Mouse (Mus musculus): ENCODE data around the gene Hbb-bt. TPM values are rescaled to one million over a fixed set of nuclear protein-coding genes. Genes with fewer than 3 reads are reported as not detected.
"Not testable (repeated sequence)": the region's sequence is repeated elsewhere in the genome, so short reads cannot be mapped to it uniquely, and the experiment has no call there.

Hbb-bt gene
- not detected for total RNA-seq (2018; cell fraction: chromatin; rRNA removed)
- under 1 TPM in 1 of 26 experiments, not detected in 25; 0.14 TPM for total RNA-seq (2018; cell fraction: cytosol; rRNA removed)
- total RNA-seq (2018; cell fraction: nucleus; rRNA removed): 1 to 10 TPM in 1 of 26 experiments, not detected in 25; 3.1 TPM
- polyA plus RNA-seq (2018): not detected in 3 replicates

GRCm38 (mm10) chr7:103813766-103814165 lies at the start of gene Hbb-bt:
Gene Hbb-bt, minus strand, starts transcription at chr7:103813996.
- no peak within 1 kb of the TSS for H3K4me3 ChIP-seq (ENCODE audit: inconsistent target)
- H3K79me2 ChIP-seq (ENCODE audit: inconsistent target): no peaks in the 10 kb centered on the region
- H3K27ac ChIP-seq: no peak within 1 kb of the TSS
- 100% methylated on average over 1 of the region's 3 CpGs for WGBS (ENCODE audit: missing documents)
- H3K36me3 ChIP-seq (ENCODE audit: inconsistent target): no peaks in the 10 kb centered on the region

- WGBS (ENCODE audit: missing documents): 64% methylated on average over 3 of the region's 3 CpGs
- no peak overlapping the region for H3K4me3 ChIP-seq (ENCODE audit: inconsistent target)
- no peaks in the 10 kb centered on the region for H3K79me2 ChIP-seq (ENCODE audit: inconsistent target)
- H3K36me3 ChIP-seq (ENCODE audit: inconsistent target): no peaks in the 10 kb centered on the region
- no peak overlapping the region for H3K27ac ChIP-seq
Measured at GRCm38 (mm10) chr7:103861531-103861930, 47.7 kb upstream of the Hbb-bt start.

- no peak overlapping the region for H3K27ac ChIP-seq
- no peaks in the 10 kb centered on the region for H3K79me2 ChIP-seq (ENCODE audit: inconsistent target)
- WGBS (ENCODE audit: missing documents): 17% methylated on average over 1 of the region's 1 CpGs
- no peaks in the 10 kb centered on the region for H3K36me3 ChIP-seq (ENCODE audit: inconsistent target)
- no peak overlapping the region for H3K4me3 ChIP-seq (ENCODE audit: inconsistent target)
Measured at GRCm38 (mm10) chr7:103860855-103861254, 47.1 kb upstream of the Hbb-bt start.

- Histone ChIP-seq H3K79me2 (ENCODE audit: inconsistent target) (no peaks in the 10 kb centered on the region), H3K36me3 (ENCODE audit: inconsistent target) (no peaks in the 10 kb centered on the region), H3K27ac (no peak overlapping the region), H3K4me3 (ENCODE audit: inconsistent target) (no peak overlapping the region)
- whole genome bisulfite sequencing (ENCODE audit: missing documents): 46% methylated on average over 2 of the region's 2 CpGs
Measured at GRCm38 (mm10) chr7:103859076-103859475, 45.3 kb upstream of the Hbb-bt start.

- 87% methylated on average over 1 of the region's 1 CpGs for WGBS (ENCODE audit: missing documents)
- no peak overlapping the region for H3K4me3 ChIP-seq (ENCODE audit: inconsistent target)
- no peak overlapping the region for H3K27ac ChIP-seq
- no peaks in the 10 kb centered on the region for H3K79me2 ChIP-seq (ENCODE audit: inconsistent target)
- no peaks in the 10 kb centered on the region for H3K36me3 ChIP-seq (ENCODE audit: inconsistent target)
Measured at GRCm38 (mm10) chr7:103854669-103855068, 40.9 kb upstream of the Hbb-bt start.

- WGBS (ENCODE audit: missing documents): 92% methylated on average over 2 of the region's 2 CpGs
- Histone ChIP-seq H3K79me2 (ENCODE audit: inconsistent target) (no peaks in the 10 kb centered on the region), H3K4me3 (ENCODE audit: inconsistent target) (no peak within 1 kb of the TSS)
Measured at GRCm38 (mm10) chr7:103853090-103853489, 39.3 kb upstream of the Hbb-bt start, which contains the start of gene Hbb-y. Gene Hbb-y, minus strand, starts transcription at chr7:103853216.

GRCm38 (mm10) chr7:103844525-103845325 lies 30.9 kb upstream of the Hbb-bt start:
- H3K4me3 ChIP-seq (ENCODE audit: inconsistent target): no peak overlapping the region
- H3K27ac ChIP-seq: no peak overlapping the region
- no peaks in the 10 kb centered on the region for H3K36me3 ChIP-seq (ENCODE audit: inconsistent target)
- no peaks in the 10 kb centered on the region for H3K79me2 ChIP-seq (ENCODE audit: inconsistent target)
- WGBS (ENCODE audit: missing documents): 64% methylated on average over 1 of the region's 2 CpGs

More at GRCm38 (mm10) chr7:103853090-103853489, 39.3 kb upstream of the Hbb-bt start, which contains the start of gene Hbb-y:
- Histone ChIP-seq H3K36me3 (ENCODE audit: inconsistent target) (no peaks in the 10 kb centered on the region), H3K27ac (no peak within 1 kb of the TSS)

- 96% methylated on average over 2 of the region's 2 CpGs for WGBS (ENCODE audit: missing documents)
- H3K27ac ChIP-seq: no peak within 1 kb of the TSS
- no peaks in the 10 kb centered on the region for H3K79me2 ChIP-seq (ENCODE audit: inconsistent target)
- no peaks in the 10 kb centered on the region for H3K36me3 ChIP-seq (ENCODE audit: inconsistent target)
- no peak within 1 kb of the TSS for H3K4me3 ChIP-seq (ENCODE audit: inconsistent target)
Measured at GRCm38 (mm10) chr7:103843034-103843433, 29.2 kb upstream of the Hbb-bt start, which contains the start of gene Hbb-bh1. Gene Hbb-bh1, minus strand, starts transcription at chr7:103843164.

GRCm38 (mm10) chr7:103840268-103840667 lies 26.5 kb upstream of the Hbb-bt start, which contains the start of gene Hbb-bh2:
Gene Hbb-bh2, minus strand, starts transcription at chr7:103840520.
- Histone ChIP-seq H3K27ac (no peak within 1 kb of the TSS), H3K36me3 (ENCODE audit: inconsistent target) (no peaks in the 10 kb centered on the region), H3K4me3 (ENCODE audit: inconsistent target) (no peak within 1 kb of the TSS), H3K79me2 (ENCODE audit: inconsistent target) (no peaks in the 10 kb centered on the region)
- 76% methylated on average over 3 of the region's 3 CpGs for WGBS (ENCODE audit: missing documents)

- H3K36me3 ChIP-seq (ENCODE audit: inconsistent target): no peaks in the 10 kb centered on the region
- H3K27ac ChIP-seq: no peak within 1 kb of the TSS
- no peaks in the 10 kb centered on the region for H3K79me2 ChIP-seq (ENCODE audit: inconsistent target)
- no peak within 1 kb of the TSS for H3K4me3 ChIP-seq (ENCODE audit: inconsistent target)
- 100% methylated on average over 4 of the region's 4 CpGs for WGBS (ENCODE audit: missing documents)
Measured at GRCm38 (mm10) chr7:103827808-103828207, 14.0 kb upstream of the Hbb-bt start, which contains the start of gene Hbb-bs. Gene Hbb-bs, minus strand, starts transcription at chr7:103828096.

- not testable (repeated sequence) for H3K79me2 ChIP-seq (ENCODE audit: inconsistent target); H3K27ac ChIP-seq; H3K36me3 ChIP-seq (ENCODE audit: inconsistent target); H3K4me3 ChIP-seq (ENCODE audit: inconsistent target)
- no CpG with 5 or more reads among the region's 2 CpGs for WGBS (ENCODE audit: missing documents)
Measured at GRCm38 (mm10) chr7:103827139-103827538, 13.3 kb upstream of the Hbb-bt start.

GRCm38 (mm10) chr7:103826255-103826887 lies 12.6 kb upstream of the Hbb-bt start:
- Histone ChIP-seq H3K27ac (no peak overlapping the region), H3K79me2 (ENCODE audit: inconsistent target) (no peaks in the 10 kb centered on the region), H3K36me3 (ENCODE audit: inconsistent target) (no peaks in the 10 kb centered on the region), H3K4me3 (ENCODE audit: inconsistent target) (no peak overlapping the region)
- 92% methylated on average over 2 of the region's 3 CpGs for WGBS (ENCODE audit: missing documents)

- Histone ChIP-seq H3K79me2 (ENCODE audit: inconsistent target) (no peaks in the 10 kb centered on the region), H3K36me3 (ENCODE audit: inconsistent target) (no peaks in the 10 kb centered on the region), H3K27ac (no peak overlapping the region), H3K4me3 (ENCODE audit: inconsistent target) (no peak overlapping the region)
- WGBS (ENCODE audit: missing documents): 100% methylated on average over 3 of the region's 3 CpGs
Measured at GRCm38 (mm10) chr7:103825536-103826254, 11.9 kb upstream of the Hbb-bt start.

- Histone ChIP-seq H3K4me3 (ENCODE audit: inconsistent target) (no peak overlapping the region), H3K36me3 (ENCODE audit: inconsistent target) (no peaks in the 10 kb centered on the region), H3K79me2 (ENCODE audit: inconsistent target) (no peaks in the 10 kb centered on the region), H3K27ac (no peak overlapping the region)
- WGBS (ENCODE audit: missing documents): 94% methylated on average over 2 of the region's 2 CpGs
Measured at GRCm38 (mm10) chr7:103824597-103824996, 10.8 kb upstream of the Hbb-bt start.
